Mouse (Mus musculus): Measurements from ENCODE around the gene Smad3.
A peak's percentile ranks its signal among the peaks of the same experiment; 100 is the strongest.

Smad3 gene

DNA sequence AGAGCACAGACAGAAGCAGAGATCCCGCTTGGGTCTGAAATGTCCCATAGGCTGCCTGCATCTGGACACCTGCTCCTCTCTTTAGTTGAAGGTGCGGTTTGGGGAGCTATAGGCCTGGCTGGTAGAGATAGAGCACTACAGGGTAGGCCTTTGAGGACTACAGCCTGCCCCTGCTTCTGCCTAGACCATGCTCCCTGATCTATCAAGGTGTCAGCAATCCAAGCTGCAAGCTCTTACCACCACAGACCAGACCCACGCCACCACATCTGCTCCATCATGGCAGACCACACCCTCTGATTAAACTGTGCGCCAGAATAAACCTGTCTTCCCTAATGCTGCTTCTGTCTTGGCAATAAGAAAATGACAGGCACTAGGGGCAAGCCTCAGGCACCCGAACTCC lies 13.2 kb downstream of the Smad3 start:
- DNase-seq, result no peak

DNA sequence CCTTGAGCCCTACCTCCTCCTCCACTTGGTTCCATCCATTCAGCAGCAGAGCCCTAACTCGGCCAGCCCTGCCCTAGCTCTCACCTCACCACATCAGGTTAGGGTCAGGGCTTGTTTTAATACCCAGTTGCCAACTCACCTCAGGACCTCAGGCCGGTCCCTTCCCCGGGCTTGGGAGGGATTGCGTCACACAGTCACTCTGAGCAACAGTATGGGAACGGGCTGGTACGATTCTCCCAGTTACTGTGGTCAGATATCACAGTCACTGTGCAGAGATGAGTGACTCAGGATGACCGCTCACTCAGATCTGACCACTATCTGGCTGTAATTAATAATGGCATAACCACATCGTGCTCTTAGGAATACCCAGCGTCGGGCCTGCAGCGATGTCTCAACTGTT lies 14.0 kb downstream of the Smad3 start:
- DNase-seq, result no peak

GRCm38 (mm10) chr9:63742887-63743660 lies 14.7 kb downstream of the Smad3 start:
- DNase-seq, result no peak

GRCm38 (mm10) chr9:63742318-63742717 lies 15.5 kb downstream of the Smad3 start:
- DNase-seq, result peak; percentile 64

GRCm38 (mm10) chr9:63741792-63742191 lies 16.0 kb downstream of the Smad3 start:
- no peak for DNase-seq

DNA sequence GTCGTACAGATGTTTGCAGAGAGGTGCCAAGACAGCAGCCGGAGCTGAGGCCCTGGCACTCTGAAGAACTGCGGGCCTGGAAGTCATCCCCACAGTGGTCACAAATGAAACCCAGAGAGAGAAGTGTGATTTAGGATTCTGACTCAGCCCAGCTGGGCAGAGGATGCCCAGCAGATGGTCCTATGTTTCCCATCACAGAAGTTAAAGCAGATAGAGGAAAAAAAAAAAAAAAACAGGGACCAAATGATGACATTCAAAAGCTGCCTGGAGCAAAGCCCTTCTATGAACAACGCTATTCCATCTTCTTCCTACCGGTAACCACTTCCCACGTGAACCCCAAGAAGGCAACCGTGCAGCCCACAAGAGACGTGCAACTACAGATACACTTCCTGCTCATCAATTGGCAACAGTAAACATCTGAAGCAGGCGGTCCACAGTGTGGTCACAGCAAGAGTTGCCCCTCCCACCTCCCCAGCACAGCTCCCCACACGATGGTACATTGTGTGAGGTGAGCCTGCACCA lies 17.4 kb downstream of the Smad3 start:
- DNase-seq, result no peak

GRCm38 (mm10) chr9:63738830-63739229 lies 19.0 kb downstream of the Smad3 start:
- peak; percentile 44 for DNase-seq

DNA sequence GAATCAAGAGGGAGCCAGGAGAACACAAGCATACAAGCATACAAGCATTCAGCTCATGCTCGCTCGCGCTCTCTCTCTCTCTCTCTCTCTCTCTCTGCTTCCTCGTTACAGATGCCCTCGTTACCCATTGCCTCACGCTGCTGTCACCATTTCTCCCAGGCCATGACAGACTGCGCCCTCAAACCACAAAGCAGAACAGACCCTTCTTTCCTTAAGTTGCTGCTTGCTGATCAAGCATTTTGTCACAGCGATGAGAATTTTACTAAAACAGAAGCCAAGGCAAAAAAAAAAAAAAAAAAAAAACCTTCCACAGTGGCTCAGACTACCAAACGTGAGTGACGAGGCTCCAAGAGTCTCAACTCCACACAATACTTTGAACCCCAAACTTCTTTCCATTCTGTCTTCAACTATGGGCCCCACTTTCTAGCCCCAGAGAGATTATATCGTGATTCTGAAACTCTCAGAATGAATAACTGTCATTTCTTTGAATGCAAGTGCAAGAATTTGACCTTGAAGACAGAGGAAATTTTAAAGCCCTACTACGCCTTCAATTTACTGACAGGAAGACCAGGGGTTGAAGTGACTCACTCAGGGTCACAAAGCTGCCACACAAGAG lies 19.6 kb downstream of the Smad3 start:
- DNase-seq, result no peak

DNA sequence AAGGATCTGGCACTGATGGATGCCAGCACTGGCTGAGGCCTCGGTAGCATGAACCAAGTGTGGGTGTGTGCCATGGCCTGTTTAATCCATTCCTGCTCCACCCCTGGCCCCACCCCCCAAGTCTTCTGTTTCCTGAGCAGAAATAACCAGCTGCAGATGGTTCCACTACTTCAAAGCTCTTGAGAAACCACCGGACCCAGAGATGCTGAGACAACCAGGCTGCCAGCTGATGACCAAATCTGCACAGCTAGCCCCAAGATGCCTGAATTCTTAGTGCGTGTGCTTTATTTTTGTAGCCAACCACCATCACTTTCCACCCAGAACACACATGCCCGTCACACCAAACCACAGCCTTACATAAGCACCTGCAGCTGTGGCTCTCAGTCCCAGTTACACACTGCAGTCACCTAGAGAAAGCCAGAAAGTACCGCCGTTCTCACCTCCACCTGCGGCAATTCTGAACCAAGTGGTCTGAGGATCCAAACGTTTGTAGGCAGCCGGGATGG lies 20.3 kb downstream of the Smad3 start:
- DNase-seq, result peak; percentile 62

DNA sequence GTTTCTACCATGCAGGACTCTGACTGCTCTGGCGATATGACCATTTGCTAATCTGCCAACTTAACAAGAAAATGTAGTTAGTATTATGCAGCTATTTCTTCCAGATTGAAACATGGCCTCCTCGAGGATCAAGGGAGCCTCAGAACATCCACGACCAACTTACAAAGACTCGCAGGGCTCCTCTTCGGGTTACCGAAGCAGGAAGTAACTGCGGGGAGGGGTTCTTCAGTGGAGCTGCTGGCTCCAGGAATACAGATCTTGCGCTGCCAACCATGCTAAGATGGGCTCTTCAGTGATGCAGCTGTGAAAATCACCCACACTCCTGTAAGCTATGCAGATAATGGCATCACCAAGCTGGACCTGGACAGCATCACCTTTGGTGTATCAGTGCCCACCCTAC lies 23.5 kb downstream of the Smad3 start:
- DNase-seq, result no peak

DNA sequence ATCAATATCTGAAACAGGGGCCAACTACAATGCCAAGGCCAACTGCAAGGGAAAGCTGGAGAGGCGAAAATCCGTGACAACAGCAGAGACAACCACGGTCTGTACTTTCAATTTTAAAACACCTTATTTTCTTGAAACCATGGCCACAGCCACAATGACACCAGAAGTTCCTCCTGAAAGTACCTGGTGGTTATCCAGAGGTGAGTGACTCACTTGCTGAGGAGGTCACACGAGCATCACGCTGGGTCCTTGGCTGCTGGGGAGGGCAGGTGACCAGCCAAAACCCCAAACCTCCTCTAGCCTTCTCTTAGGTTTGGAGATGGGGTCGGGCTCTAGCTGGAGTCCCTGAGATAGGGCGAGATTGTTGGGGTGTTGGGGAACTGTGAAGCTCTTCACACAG lies 25.1 kb downstream of the Smad3 start:
- DNase-seq, result no peak

- no peak for DNase-seq
Observed at GRCm38 (mm10) chr9:63731114-63731828, 26.5 kb downstream of the Smad3 start.

DNA sequence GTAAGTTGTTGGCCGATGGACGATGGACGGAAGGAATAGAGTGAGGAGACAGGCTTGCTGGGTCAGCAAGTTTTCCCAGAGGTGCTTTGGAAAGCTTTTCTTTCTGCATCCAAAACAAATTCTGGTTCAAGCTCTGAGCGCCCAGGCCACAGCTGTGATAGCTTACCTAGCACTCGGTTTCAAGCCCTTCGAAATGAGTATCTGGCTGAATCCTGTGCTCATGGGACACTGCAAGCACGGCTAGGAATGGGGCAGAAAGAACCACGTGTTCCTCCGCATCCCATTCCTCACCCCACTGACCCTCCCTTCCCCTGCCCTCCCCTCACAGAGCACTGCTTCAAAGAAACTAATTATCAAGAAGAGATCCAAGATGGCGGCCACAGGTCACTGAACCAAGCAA lies 28.8 kb downstream of the Smad3 start:
- no peak for DNase-seq

DNA sequence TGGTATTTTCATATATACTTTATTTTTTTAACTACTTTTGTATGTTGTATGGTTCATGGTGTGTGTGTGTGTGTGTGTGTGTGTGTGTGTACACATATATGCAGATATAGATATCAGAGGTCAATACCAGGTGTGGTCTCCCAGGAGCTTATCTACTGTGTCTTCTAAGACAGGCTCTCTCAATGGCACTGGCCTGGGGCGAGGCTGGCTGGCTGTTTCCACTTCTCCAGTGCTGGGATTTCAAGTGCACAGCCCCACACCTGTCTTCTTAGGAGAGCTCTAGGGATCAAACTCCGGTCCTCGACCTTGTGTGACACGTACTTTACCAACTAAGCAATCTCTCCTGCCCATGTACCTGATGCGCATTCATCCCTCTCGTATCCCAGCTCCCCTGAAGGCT lies 30.7 kb downstream of the Smad3 start:
- DNase-seq, result no peak

DNA sequence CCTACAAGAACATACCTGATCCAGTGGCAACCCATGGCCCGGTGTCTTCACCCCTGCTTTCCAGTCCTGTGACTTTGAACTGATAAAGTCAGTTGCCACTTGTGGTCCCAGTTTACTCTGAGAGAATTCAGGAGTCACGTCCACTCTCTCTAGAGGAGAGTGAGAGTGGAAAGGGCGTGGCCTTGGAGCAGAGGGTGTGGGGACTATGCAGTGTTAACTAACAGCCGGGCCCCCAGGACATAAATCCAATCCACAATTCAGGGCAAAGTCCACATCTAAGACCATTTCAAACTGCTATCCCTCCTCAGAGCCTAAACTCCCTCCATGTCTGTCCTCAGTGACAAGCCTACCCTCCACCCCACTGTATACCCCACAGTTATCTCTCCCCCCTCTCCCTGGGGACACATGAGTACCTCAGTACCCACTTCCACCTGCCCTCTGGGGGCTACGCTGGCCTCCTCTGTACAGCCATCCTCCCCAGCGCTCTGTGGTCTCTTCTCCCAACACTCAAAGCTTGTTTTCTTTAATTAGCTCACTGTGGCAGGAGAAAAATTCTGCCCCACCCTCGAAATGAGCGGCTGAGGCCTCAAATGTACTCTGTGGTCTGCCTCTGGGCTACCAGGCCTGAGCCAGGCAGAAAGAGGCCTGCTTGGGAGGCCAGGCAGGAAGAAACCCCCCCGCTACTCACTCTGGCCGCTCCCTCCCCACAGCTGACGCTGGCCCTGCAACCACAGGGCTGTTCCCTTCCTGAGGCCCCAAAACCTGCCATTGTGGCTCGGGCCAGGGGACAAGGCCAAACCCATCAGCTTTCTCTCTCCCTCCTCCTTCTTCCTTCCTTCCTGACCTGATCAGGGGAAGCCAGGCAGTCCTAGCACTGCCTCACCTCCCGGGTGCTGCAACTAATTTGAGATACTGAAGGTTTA lies 31.4 kb downstream of the Smad3 start:
- peak; percentile 68 for DNase-seq

DNA sequence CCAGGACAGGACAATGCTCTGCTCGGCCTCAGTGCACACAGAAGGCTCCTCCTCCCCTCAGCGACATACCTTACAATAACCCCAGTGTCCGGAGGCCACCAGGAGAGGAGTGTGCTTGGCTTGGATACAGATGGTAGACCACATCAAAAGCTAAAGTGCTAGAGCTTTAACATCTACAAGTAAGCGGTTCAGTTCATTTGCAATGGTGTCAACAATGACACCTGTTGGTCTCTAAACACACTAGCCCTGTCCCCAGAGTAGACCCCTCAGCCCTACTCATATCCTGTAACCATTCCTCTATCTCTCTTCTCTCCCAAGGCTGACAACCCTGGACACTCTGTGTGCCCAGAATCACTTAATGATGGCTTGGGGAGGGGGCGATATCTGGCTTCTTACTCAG lies 33.0 kb downstream of the Smad3 start:
- DNase-seq, result no peak

DNA sequence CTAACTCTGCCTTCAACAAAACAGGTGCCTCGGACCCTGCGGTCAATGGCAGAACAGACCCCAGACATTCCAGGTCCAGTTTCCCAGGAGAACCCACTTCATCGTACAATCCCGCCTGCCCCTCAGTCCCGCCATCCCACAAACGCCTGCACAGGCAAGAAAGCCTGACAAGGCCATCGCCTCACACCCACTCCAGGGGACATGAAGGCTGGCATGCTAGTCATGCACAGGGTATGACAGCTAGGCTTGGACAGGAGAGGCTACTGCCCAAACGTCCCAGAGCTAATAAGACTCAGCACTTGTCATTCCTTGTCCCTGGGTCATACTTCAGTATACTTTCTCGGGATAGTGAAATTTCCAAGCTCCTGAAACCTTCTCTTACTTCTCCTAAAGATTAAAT lies 34.9 kb downstream of the Smad3 start:
- DNase-seq, result no peak

DNA sequence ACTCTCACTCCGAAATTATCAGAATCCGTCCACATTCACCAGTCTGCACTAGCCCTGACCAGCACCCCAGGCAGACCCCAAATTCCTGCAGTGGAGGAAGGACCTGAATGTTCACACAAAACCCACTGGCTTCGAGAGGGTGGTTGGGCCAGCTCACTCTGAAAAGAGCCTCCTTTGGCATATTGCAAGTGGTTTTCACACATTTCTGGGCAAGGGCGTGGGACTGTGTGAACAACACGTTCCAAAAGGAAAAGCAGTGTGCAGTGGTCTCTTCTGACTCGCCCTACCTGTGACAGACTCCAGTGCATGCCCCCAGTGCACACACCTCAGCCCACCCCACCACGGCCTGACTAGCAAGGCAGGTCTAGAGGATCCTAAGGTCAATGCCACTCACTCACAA lies 35.4 kb downstream of the Smad3 start:
- DNase-seq, result no peak

- no peak for DNase-seq
Observed at GRCm38 (mm10) chr9:63721573-63722275, 36.1 kb downstream of the Smad3 start.

GRCm38 (mm10) chr9:63720715-63721114 lies 37.1 kb downstream of the Smad3 start:
- no peak for DNase-seq

- no peak for DNase-seq
Observed at GRCm38 (mm10) chr9:63719770-63720440, 37.9 kb downstream of the Smad3 start.

All from kidney, postnatal 10 days (tissue).